Mouse (Mus musculus): ENCODE data around the gene Smarcd1.
"Not testable (repeated sequence)": the region's sequence is repeated elsewhere in the genome, so short reads cannot be mapped to it uniquely, and the experiment has no call there.

The Smarcd1 gene

GRCm38 (mm10) chr15:99682880-99683279 is 19.0 kb upstream of the Smarcd1 start:
- DNase-seq (ENCODE audit: low read depth, low spot score): no peak

- no peak for DNase-seq (ENCODE audit: low read depth, low spot score)
These were observed 17.8 kb upstream of the Smarcd1 start for GRCm38 (mm10) chr15:99684156-99684555.

GRCm38 (mm10) chr15:99688712-99689111 is 13.2 kb upstream of the Smarcd1 start:
- no peak for DNase-seq (ENCODE audit: low read depth, low spot score)

- no peak for DNase-seq (ENCODE audit: low read depth, low spot score)
These were observed 11.0 kb upstream of the Smarcd1 start for GRCm38 (mm10) chr15:99690924-99691323.

- DNase-seq (ENCODE audit: low read depth, low spot score): no peak
These were observed 10.0 kb upstream of the Smarcd1 start for GRCm38 (mm10) chr15:99691976-99692375.

- no peak for DNase-seq (ENCODE audit: low read depth, low spot score)
These were observed 4.6 kb upstream of the Smarcd1 start for GRCm38 (mm10) chr15:99697309-99697708.

GRCm38 (mm10) chr15:99698533-99699085 is 3.3 kb upstream of the Smarcd1 start:
- no peak for DNase-seq (ENCODE audit: low read depth, low spot score)

- no peak for DNase-seq (ENCODE audit: low read depth, low spot score)
These were observed 2.2 kb upstream of the Smarcd1 start for GRCm38 (mm10) chr15:99699715-99700114.

GRCm38 (mm10) chr15:99700219-99701106 is 1.5 kb upstream of the Smarcd1 start:
- no peak for DNase-seq (ENCODE audit: low read depth, low spot score)

GRCm38 (mm10) chr15:99701640-99701998 is 310 bp upstream of the Smarcd1 start:
- DNase-seq (ENCODE audit: low read depth, low spot score): not testable (repeated sequence)

GRCm38 (mm10) chr15:99703104-99703503 is 1.2 kb downstream of the Smarcd1 start:
- no peak for DNase-seq (ENCODE audit: low read depth, low spot score)

- DNase-seq (ENCODE audit: low read depth, low spot score): no peak
These were observed 1.7 kb downstream of the Smarcd1 start for GRCm38 (mm10) chr15:99703676-99704040.

GRCm38 (mm10) chr15:99704041-99704681 is 2.2 kb downstream of the Smarcd1 start:
- no peak for DNase-seq (ENCODE audit: low read depth, low spot score)

GRCm38 (mm10) chr15:99704881-99705280 is 3.0 kb downstream of the Smarcd1 start:
- no peak for DNase-seq (ENCODE audit: low read depth, low spot score)

GRCm38 (mm10) chr15:99705440-99706048 is 3.6 kb downstream of the Smarcd1 start, which contains the start of gene Gm17349:
Gene Gm17349 (minus strand): TSS chr15:99705490.
- no peak for DNase-seq (ENCODE audit: low read depth, low spot score)

GRCm38 (mm10) chr15:99708176-99708575 is 6.2 kb downstream of the Smarcd1 start:
- no peak for DNase-seq (ENCODE audit: low read depth, low spot score)

- no peak for DNase-seq (ENCODE audit: low read depth, low spot score)
These were observed 8.6 kb downstream of the Smarcd1 start for GRCm38 (mm10) chr15:99710221-99711190.

- no peak for DNase-seq (ENCODE audit: low read depth, low spot score)
These were observed 9.6 kb downstream of the Smarcd1 start for GRCm38 (mm10) chr15:99711491-99711890.

- DNase-seq (ENCODE audit: low read depth, low spot score): no peak
These were observed 11.0 kb downstream of the Smarcd1 start for GRCm38 (mm10) chr15:99712666-99713559.

GRCm38 (mm10) chr15:99713569-99713968 is 11.6 kb downstream of the Smarcd1 start:
- no peak for DNase-seq (ENCODE audit: low read depth, low spot score)

All from WW6 (cell line).